Mouse (Mus musculus) CH12.LX (cell line): ENCODE measurements around the gene Sh2d5.

Experiments used
- EP300 ChIP-seq: IDR thresholded peaks from 2 replicates; pipeline ENCODE4 v1.6.1; 2011; ENCODE audit warnings: low read length, improper control_type of control experiment
- MAFK ChIP-seq: IDR thresholded peaks from 2 replicates; pipeline ENCODE4 v1.6.1; 2011; ENCODE audit warnings: low read length, improper control_type of control experiment; ENCODE audit not compliant: insufficient replicate concordance
- MAZ ChIP-seq: IDR thresholded peaks from 2 replicates; pipeline ENCODE4 v1.6.1; 2012; ENCODE audit warnings: low read depth, mild to moderate bottlenecking, inconsistent platforms, low read length, improper control_type of control experiment, moderate library complexity
- ZKSCAN1 ChIP-seq: IDR thresholded peaks from 2 replicates; pipeline ENCODE4 v1.6.1; 2012; ENCODE audit warnings: low read depth, inconsistent platforms, low read length, improper control_type of control experiment, borderline replicate concordance

DNA sequence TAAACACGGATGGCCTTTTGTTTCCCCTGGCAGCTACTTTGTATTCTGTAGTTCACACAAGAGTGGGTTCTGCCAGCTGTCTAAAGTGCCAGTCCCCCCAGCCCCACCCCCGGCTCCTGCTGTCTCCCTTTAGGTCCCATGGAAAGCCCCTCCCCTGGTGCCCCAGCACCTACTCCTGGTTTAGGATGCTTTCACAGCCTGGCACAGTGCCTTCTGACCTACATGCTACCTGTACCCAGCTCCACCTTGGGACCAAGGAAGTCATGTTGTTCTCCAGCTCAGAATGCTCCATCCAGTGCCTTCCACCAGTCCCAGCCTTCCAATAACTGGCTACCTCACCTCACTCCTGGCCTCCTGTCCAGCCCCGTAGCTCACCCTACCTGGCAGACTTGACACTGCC is 56.8 kb downstream of the Sh2d5 start:
- no peak for TF ChIP-seq MAZ
- no peak for TF ChIP-seq MAFK
- no peak for TF ChIP-seq ZKSCAN1
- no peak for TF ChIP-seq EP300
